ENCODE assay signal across 9 mouse cellular contexts in the genomic region with DNA sequence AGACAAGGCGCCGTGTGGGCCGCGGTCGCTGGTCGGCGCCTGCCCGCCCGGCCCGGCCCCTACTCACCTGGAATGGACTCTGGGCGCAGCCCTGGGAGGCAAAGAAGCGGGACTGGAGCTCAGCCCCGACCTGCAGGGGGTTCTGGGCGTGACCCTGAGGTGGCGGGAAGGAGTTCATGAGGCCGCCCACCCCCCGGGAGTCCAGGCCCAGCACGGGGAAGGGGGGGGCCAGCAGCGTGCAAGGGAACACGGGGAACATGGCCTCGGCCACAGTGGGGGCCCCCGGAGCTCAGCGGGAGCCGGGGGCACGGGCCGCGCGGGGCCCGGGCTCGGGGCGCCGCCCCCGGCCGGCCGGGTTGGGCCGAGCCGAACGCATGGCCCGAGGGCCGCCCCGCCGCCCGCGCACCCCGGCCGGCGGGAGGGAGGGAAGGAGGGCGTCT. TPM values are rescaled to one million over a fixed set of nuclear protein-coding genes. Genes with fewer than 3 reads are reported as not detected.
A peak's percentile ranks its signal among the peaks of the same experiment; 100 is the strongest.
DNase-seq lines count a peak whose midpoint lies in the region; ATAC-seq and TF ChIP-seq lines count a peak whose summit lies in the region.
"Had no signal": no experiment of that assay in that cellular context is flagged by ENCODE, and none has a peak within 500 bp of the region (broad histone marks: within the 10 kb centered on the region; RNA-seq: fewer than 3 reads in every experiment).

No protein-coding gene starts in this region.

- peak overlapping the region; percentile 97 for H3K4me2 ChIP-seq in embryonic facial prominence, embryonic 13.5 days
- H3K4me2 ChIP-seq in heart, postnatal 0 days (ENCODE audit: low read depth, low read length) = peak overlapping the region; percentile 96

- H3K4me1 ChIP-seq in embryonic facial prominence, embryonic 13.5 days = peaks cover 48% of the 10 kb centered on the region
- H3K4me1 ChIP-seq in heart, postnatal 0 days (ENCODE audit: control insufficient read depth, insufficient read depth) = peaks cover 30% of the 10 kb centered on the region

- ATAC-seq in embryonic facial prominence, embryonic 13.5 days (ENCODE audit: insufficient number of reproducible peaks, insufficient read depth, low FRiP score, low TSS enrichment, low read depth) = peak; percentile 8; the same call in 1 of the 2 replicates
- ATAC-seq in heart, postnatal 0 days (ENCODE audit: insufficient read depth, low read depth) = peak; percentile 9

- no peak for TF ChIP-seq EP300 in heart, postnatal 0 days (IDR thresholded peaks at IDR 0.05; ENCODE audit: low read depth)

- peak; percentile 83 for DNase-seq in ES-CJ7 (ENCODE audit: low read depth, low spot score)
- DNase-seq in adrenal gland, postnatal 14 days = peak; percentile 81
- peak; percentile 63 for DNase-seq in heart, postnatal 0 days (ENCODE audit: low spot score)
- peak; percentile 79 to 88 for DNase-seq in kidney, postnatal 36 days
- DNase-seq in lung, postnatal 4 days = peak; percentile 78 to 86
- peak; percentile 78 to 80 for DNase-seq in spleen, postnatal 10 days (ENCODE audit: low spot score in 2 of 2)
- DNase-seq in layer of hippocampus, adult 8-10 months (ENCODE audit: low spot score in 2 of 2) = no peak

- 0% methylated on average over 23 of the region's 48 CpGs for WGBS in embryonic facial prominence, embryonic 13.5 days
- WGBS in heart, postnatal 0 days = under 1% methylated on average over 26 of the region's 48 CpGs

- peak overlapping the region; percentile 72 for H3K4me3 ChIP-seq in embryonic facial prominence, embryonic 13.5 days
- peak overlapping the region; percentile 91 for H3K4me3 ChIP-seq in heart, postnatal 0 days (ENCODE audit: low read depth, low read length)

- no peaks in the 10 kb centered on the region for H3K9me3 ChIP-seq in embryonic facial prominence, embryonic 13.5 days
- no peaks in the 10 kb centered on the region for H3K9me3 ChIP-seq in heart, postnatal 0 days (replicated peaks; ENCODE audit: control insufficient read depth, low read length)

- peak overlapping the region; percentile 99 for H3K9ac ChIP-seq in embryonic facial prominence, embryonic 13.5 days
- H3K9ac ChIP-seq in heart, postnatal 0 days (replicated peaks; ENCODE audit: low read depth, low read length) = peak overlapping the region; percentile 93

- peaks cover 53% of the 10 kb centered on the region for H3K36me3 ChIP-seq in embryonic facial prominence, embryonic 13.5 days
- H3K36me3 ChIP-seq in heart, postnatal 0 days (replicated peaks; ENCODE audit: control insufficient read depth, insufficient read depth, low read length) = peaks cover 48% of the 10 kb centered on the region

- TF ChIP-seq CTCF in heart, postnatal 0 days (IDR thresholded peaks at IDR 0.05; ENCODE audit: low read depth) = no peak

- H3K27ac ChIP-seq in embryonic facial prominence, embryonic 13.5 days = peak overlapping the region; percentile 99
- peak overlapping the region; percentile 99 for H3K27ac ChIP-seq in heart, postnatal 0 days (ENCODE audit: low read depth)

- no peaks in the 10 kb centered on the region for H3K27me3 ChIP-seq in embryonic facial prominence, embryonic 13.5 days
- no peaks in the 10 kb centered on the region for H3K27me3 ChIP-seq in heart, postnatal 0 days (ENCODE audit: control insufficient read depth, insufficient read depth, low read length)

RNA-seq across cellular contexts. Expression of a gene that starts 0.7 kb away (rescaled TPM):
- total RNA-seq in adrenal gland, postnatal 14 days (2021) = 133 and 142 TPM in 2 replicates
- polyA plus RNA-seq in embryonic facial prominence, embryonic 13.5 days (2015; fragmentation: Nextera tagmentation; extraction: Ambion mirVana) = 63.6 and 73.0 TPM in 2 replicates
- total RNA-seq in heart, postnatal 0 days (2014; rRNA removed; ENCODE audit: low replicate concordance) = 89.0 and 89.3 TPM in 2 replicates
- 15.6 and 16.1 TPM in 2 replicates for polyA plus RNA-seq in heart, postnatal 0 days (2015; fragmentation: Nextera tagmentation; extraction: Ambion mirVana)
- 100 to 1,000 TPM; 204 to 209 (median 206) TPM for total RNA-seq in layer of hippocampus, adult 8-10 months (2022)

RNA-seq across cellular contexts. Expression of a gene that starts 5.2 kb away (rescaled TPM):
- 3.5 and 4.6 TPM in 2 replicates for total RNA-seq in adrenal gland, postnatal 14 days (2021)
- 13.1 and 16.9 TPM in 2 replicates for polyA plus RNA-seq in embryonic facial prominence, embryonic 13.5 days (2015; fragmentation: Nextera tagmentation; extraction: Ambion mirVana)
- total RNA-seq in heart, postnatal 0 days (2014; rRNA removed; ENCODE audit: low replicate concordance) = not detected in 2 replicates
- polyA plus RNA-seq in heart, postnatal 0 days (2015; fragmentation: Nextera tagmentation; extraction: Ambion mirVana) = 0.23 and 1.1 TPM in 2 replicates
- 100 to 1,000 TPM; 208 to 223 (median 215) TPM for total RNA-seq in layer of hippocampus, adult 8-10 months (2022)

RNA-seq across cellular contexts. Expression of a gene that starts 5.3 kb away (rescaled TPM):
- total RNA-seq in adrenal gland, postnatal 14 days (2021) = 8.4 and 26.9 TPM in 2 replicates
- polyA plus RNA-seq in embryonic facial prominence, embryonic 13.5 days (2015; fragmentation: Nextera tagmentation; extraction: Ambion mirVana) = 83.4 and 89.6 TPM in 2 replicates
- total RNA-seq in heart, postnatal 0 days (2014; rRNA removed; ENCODE audit: low replicate concordance) = 22.8 and 24.8 TPM in 2 replicates
- 5.7 and 44.5 TPM in 2 replicates for polyA plus RNA-seq in heart, postnatal 0 days (2015; fragmentation: Nextera tagmentation; extraction: Ambion mirVana)
- total RNA-seq in layer of hippocampus, adult 8-10 months (2022) = 10 to 100 TPM; 20.5 to 63.0 (median 52.5) TPM

RNA-seq across cellular contexts. Expression of a gene that starts 9.0 kb away (rescaled TPM):
- 7.9 and 24.6 TPM in 2 replicates for total RNA-seq in adrenal gland, postnatal 14 days (2021)
- polyA plus RNA-seq in embryonic facial prominence, embryonic 13.5 days (2015; fragmentation: Nextera tagmentation; extraction: Ambion mirVana) = 50.4 and 53.7 TPM in 2 replicates
- not detected in 2 replicates for total RNA-seq in heart, postnatal 0 days (2014; rRNA removed; ENCODE audit: low replicate concordance)
- 21.7 and 44.8 TPM in 2 replicates for polyA plus RNA-seq in heart, postnatal 0 days (2015; fragmentation: Nextera tagmentation; extraction: Ambion mirVana)
- total RNA-seq in layer of hippocampus, adult 8-10 months (2022) = 10 to 100 TPM; 18.9 to 59.7 (median 27.8) TPM

RNA-seq across cellular contexts. Expression of a gene that starts 9.9 kb away (rescaled TPM):
- total RNA-seq in adrenal gland, postnatal 14 days (2021) = 3.0 and 3.2 TPM in 2 replicates
- 0.47 TPM in 1 of 2 replicates, not detected in the other for polyA plus RNA-seq in embryonic facial prominence, embryonic 13.5 days (2015; fragmentation: Nextera tagmentation; extraction: Ambion mirVana)
- total RNA-seq in heart, postnatal 0 days (2014; rRNA removed; ENCODE audit: low replicate concordance) = not detected in 2 replicates
- polyA plus RNA-seq in heart, postnatal 0 days (2015; fragmentation: Nextera tagmentation; extraction: Ambion mirVana) = not detected in 2 replicates
- not detected for total RNA-seq in layer of hippocampus, adult 8-10 months (2022)
- total RNA-seq: left cerebral cortex, adult 18-20 months had no signal

Comparison
In these comparisons a context has a peak if more than half of its experiments do, and no peak if none do; other contexts are left out.
1. DNase-seq: peak in ES-CJ7 (single experiment), adrenal gland, postnatal 14 days (single experiment), heart, postnatal 0 days (single experiment), kidney, postnatal 36 days (2 of 2), lung, postnatal 4 days (2 of 2) and spleen, postnatal 10 days (2 of 2); none in layer of hippocampus, adult 8-10 months (0 of 2).
2. RNA of a gene that starts 5.2 kb away (total RNA-seq): 208 to 223 TPM in layer of hippocampus, adult 8-10 months; 3.5 to 4.6 TPM in adrenal gland, postnatal 14 days and not detected in heart, postnatal 0 days; every median in the first group is over 10 times any median in the second.